Mouse (Mus musculus): ENCODE results near the gene Gm4981. TPM values are rescaled to one million over a fixed set of nuclear protein-coding genes. Genes with fewer than 3 reads are reported as not detected.

The Gm4981 gene
- polyA plus RNA-seq (2014; fragmentation: Illumina TruSeq; extraction: RNeasy Lipid Tissue Mini Kit (QIAGEN cat#74804); ENCODE audit: insufficient read depth, low read depth, low replicate concordance) = not detected

DNA sequence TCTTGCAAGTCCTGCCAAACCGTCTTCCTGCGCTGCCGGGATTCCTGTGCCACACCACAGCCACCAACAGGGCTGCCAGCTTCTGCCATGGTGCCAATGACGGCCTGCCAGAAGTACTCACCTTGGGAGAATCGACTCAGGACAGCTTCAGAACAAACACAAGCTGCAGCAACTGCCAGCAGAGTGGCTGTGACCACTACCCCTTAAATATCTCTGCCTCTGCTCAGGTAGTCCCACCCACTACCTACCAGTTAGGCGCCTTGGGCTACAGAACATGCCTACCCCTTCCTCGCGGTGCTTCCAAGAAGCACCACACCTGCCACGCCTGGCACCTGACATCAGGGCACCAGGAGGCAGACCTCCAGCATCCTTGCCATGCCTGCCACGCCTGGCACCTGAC, at the start of gene Gm4981:
TSS of gene Gm4981 (minus strand) at position 89 of the 400 bp plus-strand sequence.

DNA sequence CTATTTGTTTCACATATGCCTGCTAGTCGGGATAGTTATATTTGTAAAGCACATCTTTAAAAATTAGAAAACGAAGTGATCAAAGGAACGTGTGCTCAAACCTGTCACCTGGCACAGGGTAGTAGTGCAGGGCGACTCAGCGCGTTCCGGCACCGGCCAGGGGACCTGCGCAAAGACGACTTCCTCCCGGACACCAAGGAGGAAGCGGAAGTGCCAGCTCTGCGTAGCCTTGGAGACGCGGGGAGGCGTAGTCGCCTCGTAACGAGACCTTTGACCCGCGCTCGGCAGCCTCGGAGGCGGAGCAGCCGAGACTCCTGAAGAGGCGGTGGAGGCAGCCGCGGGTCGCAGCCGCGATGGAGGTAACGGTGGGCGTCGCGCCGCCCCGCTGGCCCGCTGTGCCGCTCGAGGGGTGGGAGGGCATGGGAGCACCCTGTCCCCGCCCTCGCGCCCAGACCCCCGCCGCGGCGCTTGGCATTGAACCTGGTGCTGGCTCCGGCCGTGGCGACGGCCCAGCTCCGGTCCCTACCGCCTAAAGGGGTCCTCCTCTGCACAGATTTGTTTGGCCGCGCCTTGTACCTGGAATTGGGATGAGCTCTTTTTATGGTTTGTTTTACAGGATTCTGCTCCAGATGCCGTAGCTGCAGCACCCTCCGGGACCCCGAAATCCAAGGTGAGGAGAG, 18.9 kb upstream of the Gm4981 start, which contains the start of gene Gcc2:
TSS of gene Gcc2 (plus strand) at position 285 of the 680 bp plus-strand sequence.

DNA sequence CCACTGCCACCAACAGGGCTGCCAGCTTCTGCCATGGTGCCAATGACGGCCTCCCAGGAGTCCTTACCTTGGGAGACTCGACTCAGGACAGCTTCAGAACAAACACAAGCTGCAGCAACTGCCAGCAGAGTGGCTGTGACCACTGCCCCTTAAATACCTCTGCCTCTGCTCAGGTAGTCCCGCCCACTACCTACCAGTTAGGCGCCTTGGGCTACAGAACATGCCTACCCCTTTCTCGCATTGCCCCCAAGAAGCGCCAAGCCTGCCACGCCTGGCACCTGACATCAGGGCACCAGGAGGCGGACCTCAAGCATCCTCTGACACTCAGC, 3.9 kb downstream of the Gm4981 start, which contains the start of gene Duxf3:
TSS of gene Duxf3 (minus strand) at position 35 of the 329 bp plus-strand sequence.

DNA sequence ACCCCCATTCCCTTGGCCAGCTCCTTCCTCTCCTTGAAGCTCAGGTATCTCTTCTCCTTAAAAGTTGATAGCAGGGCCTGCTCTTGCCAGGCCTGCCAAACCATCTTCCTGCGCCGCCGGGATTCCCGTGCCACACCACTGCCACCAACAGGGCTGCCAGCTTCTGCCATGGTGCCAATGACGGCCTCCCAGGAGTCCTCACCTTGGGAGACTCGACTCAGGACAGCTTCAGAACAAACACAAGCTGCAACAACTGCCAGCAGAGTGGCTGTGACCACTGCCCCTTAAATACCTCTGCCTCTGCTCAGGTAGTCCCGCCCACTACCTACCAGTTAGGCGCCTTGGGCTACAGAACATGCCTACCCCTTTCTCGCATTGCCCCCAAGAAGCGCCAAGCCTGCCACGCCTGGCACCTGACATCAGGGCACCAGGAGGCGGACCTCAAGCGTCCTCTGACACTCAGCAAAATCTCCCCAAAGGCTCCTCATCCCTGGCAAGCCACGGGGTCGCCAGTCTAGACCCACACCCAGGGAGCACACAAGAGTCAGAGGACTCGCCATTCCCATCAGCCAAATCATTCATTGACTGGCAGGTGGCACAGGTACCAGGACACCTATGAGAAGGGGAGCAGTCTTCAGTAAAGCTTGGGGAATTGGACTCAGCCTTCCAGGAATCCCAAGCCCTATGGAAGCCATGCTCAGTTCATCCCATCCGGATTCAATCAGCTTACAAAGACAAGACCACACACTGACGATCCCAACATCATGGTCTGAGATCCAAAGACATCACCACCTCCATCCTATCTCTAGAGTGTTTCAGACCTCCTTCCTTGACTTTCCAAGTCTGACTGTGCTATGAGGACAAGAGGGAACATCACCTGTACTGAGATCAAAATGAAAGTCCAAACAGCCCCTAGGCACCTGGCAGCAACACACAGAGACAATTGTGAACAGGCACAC, 11.4 kb downstream of the Gm4981 start, which contains the start of gene AW822073:
TSS of gene AW822073 (minus strand) at position 104 of the 959 bp plus-strand sequence.

Other genes with a start within 250 kb of the Gm4981 start
- not detected for gene AW822073, start 11.8 kb downstream of the Gm4981 start, polyA plus RNA-seq (2014; fragmentation: Illumina TruSeq; extraction: RNeasy Lipid Tissue Mini Kit (QIAGEN cat#74804); ENCODE audit: insufficient read depth, low read depth, low replicate concordance)
- not detected for gene Duxf3, start 4.0 kb downstream of the Gm4981 start, polyA plus RNA-seq (2014; fragmentation: Illumina TruSeq; extraction: RNeasy Lipid Tissue Mini Kit (QIAGEN cat#74804); ENCODE audit: insufficient read depth, low read depth, low replicate concordance)
- 22.7 TPM for gene Gcc2, start 18.8 kb upstream of the Gm4981 start, polyA plus RNA-seq (2014; fragmentation: Illumina TruSeq; extraction: RNeasy Lipid Tissue Mini Kit (QIAGEN cat#74804); ENCODE audit: insufficient read depth, low read depth, low replicate concordance)
- 51.9 TPM for gene Lims1, start 86.8 kb upstream of the Gm4981 start, polyA plus RNA-seq (2014; fragmentation: Illumina TruSeq; extraction: RNeasy Lipid Tissue Mini Kit (QIAGEN cat#74804); ENCODE audit: insufficient read depth, low read depth, low replicate concordance)
- 14.9 TPM for gene Ranbp2, start 210.2 kb upstream of the Gm4981 start, polyA plus RNA-seq (2014; fragmentation: Illumina TruSeq; extraction: RNeasy Lipid Tissue Mini Kit (QIAGEN cat#74804); ENCODE audit: insufficient read depth, low read depth, low replicate concordance)

Measured in lung, adult 10 weeks (tissue).